Mouse (Mus musculus) bone marrow macrophage, adult 2 months (primary cell): ENCODE data around the gene Klhdc2.

ENCODE experiments used
- CTCF ChIP-seq: IDR thresholded peaks from 2 replicates; pipeline ENCODE4 v1.5.1; 2012; ENCODE audit warnings: low read depth, mild to moderate bottlenecking, low read length, moderate library complexity
- POLR2A ChIP-seq: IDR thresholded peaks from 2 replicates; pipeline ENCODE4 v1.6.1; 2012; ENCODE audit warnings: mild to moderate bottlenecking, low read depth, low read length, borderline replicate concordance

DNA sequence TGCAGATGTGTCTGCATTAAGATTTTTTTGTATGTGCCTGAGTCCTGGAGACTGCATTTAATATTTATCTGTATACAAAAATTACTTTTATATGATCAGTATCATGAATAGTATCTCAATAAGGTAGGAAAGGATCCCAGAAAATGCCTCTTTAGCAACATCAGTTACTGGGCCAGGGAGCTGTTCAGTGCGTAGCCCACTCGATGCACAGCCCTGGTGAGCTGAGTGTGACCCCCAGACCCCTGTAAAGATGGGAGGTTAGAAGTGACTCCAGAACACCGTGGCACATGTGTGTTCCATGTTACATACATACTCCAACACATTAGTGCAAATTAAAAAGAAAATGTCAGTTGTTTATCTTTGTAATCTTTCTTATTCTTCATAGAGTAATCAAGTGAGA, 3.4 kb downstream of the Klhdc2 start:
- TF ChIP-seq POLR2A: no peak
- TF ChIP-seq CTCF: no peak
